Mouse (Mus musculus): Measurements from ENCODE around the gene Phc3. TPM values are rescaled to one million over a fixed set of nuclear protein-coding genes. Genes with fewer than 3 reads are reported as not detected.

Phc3 gene
- 25.9 and 30.1 TPM in 2 replicates for polyA plus RNA-seq (2012; rRNA removed)

DNA sequence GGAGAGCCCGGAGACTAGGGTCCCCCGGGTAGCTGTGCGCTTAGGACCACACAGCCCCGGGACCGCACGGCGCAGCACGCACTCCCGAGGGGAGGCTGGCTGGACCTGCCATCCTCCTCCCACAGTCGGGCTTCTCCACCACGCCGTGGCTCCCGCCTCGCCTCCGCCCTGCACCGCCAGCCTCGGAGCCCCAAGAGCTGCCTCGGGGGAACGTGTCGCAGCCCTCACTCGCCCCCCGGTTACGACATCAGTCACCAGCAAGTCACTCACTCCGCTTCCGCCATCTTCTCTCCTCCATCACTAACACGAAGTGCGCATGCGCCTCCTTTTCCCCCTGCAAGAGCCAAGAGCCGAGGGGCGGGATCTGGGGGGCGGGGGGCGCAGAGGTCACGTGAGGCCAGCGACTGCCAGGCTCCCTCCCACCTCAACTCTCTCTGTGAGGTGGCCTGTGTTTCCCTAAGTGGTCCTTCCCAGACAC lies at the start of gene Phc3:
Gene Phc3, minus strand, starts transcription at position 312 of the 478 bp plus-strand sequence.
- peak; percentile 90 to 93 for DNase-seq
- TF ChIP-seq POLR2A (IDR thresholded peaks at IDR 0.05; ENCODE audit: borderline replicate concordance, insufficient read depth, low read length) (peak; percentile 93), CTCF (IDR thresholded peaks at IDR 0.05; ENCODE audit: borderline replicate concordance, insufficient read depth, low read depth, low read length) (no peak)
- no peaks in the 10 kb centered on the region for H3K27me3 ChIP-seq (ENCODE audit: control insufficient read depth, insufficient read depth, low read length)
- peak within 1 kb of the TSS; percentile 89 for H3K27ac ChIP-seq (ENCODE audit: insufficient read depth, low read length)
- peaks cover 3% of the 10 kb centered on the region; the same call in 1 of the 2 replicates for H3K4me1 ChIP-seq (ENCODE audit: control insufficient read depth, insufficient read depth, low read length)
- WGBS: 1% methylated on average over 34 of the region's 34 CpGs
- H3K4me3 ChIP-seq (replicated peaks; ENCODE audit: insufficient read depth, low read depth, low read length): peak within 1 kb of the TSS; percentile 97

- 79% methylated on average over 4 of the region's 4 CpGs for WGBS
- Histone ChIP-seq H3K4me3 (replicated peaks; ENCODE audit: insufficient read depth, low read depth, low read length) (no peak overlapping the region), H3K4me1 (ENCODE audit: control insufficient read depth, insufficient read depth, low read length) (peaks cover 10% of the 10 kb centered on the region), H3K27ac (ENCODE audit: insufficient read depth, low read length) (no peak overlapping the region), H3K27me3 (ENCODE audit: control insufficient read depth, insufficient read depth, low read length) (no peaks in the 10 kb centered on the region)
- DNase-seq: no peak
- no peak for TF ChIP-seq CTCF (IDR thresholded peaks at IDR 0.05; ENCODE audit: borderline replicate concordance, insufficient read depth, low read depth, low read length)
- no peak for TF ChIP-seq POLR2A (IDR thresholded peaks at IDR 0.05; ENCODE audit: borderline replicate concordance, insufficient read depth, low read length)
Observed at GRCm38 (mm10) chr3:31017652-31018051, 48.4 kb upstream of the Phc3 start.

DNA sequence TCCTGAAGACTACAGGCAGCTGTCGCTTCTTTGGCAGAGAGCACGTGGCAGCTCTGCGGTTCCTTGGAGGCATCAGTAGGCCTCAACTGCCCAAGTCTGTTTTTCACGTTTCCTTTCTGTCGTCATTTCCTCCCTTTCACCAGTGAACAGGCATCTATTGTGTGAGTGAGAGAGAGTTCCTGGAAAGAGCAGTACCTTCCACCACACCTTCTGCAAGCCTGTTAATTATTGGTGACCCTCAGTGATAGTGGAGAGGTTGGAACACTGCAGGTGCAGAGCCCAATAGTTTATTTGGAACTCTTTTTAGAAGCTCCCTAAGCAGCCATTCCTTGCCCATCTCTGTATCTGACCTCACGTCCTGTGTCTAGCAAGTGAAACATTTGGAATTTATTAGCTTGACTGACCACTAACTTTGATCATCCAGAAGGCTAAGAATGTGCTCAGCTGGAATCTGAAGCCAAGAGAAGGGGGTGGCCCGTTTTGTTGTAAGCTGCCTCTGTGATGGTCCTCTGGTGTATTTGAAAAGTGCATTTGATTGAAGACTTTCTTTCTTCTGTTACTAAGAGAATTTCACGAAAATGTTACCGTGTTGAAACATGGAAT lies 47.5 kb upstream of the Phc3 start:
- H3K27me3 ChIP-seq (ENCODE audit: control insufficient read depth, insufficient read depth, low read length): no peaks in the 10 kb centered on the region
- no peak overlapping the region for H3K4me3 ChIP-seq (replicated peaks; ENCODE audit: insufficient read depth, low read depth, low read length)
- no peak for DNase-seq
- WGBS: 29% methylated on average over 9 of the region's 9 CpGs
- TF ChIP-seq CTCF (IDR thresholded peaks at IDR 0.05; ENCODE audit: borderline replicate concordance, insufficient read depth, low read depth, low read length) (no peak), POLR2A (IDR thresholded peaks at IDR 0.05; ENCODE audit: borderline replicate concordance, insufficient read depth, low read length) (no peak)
- peaks cover 10% of the 10 kb centered on the region for H3K4me1 ChIP-seq (ENCODE audit: control insufficient read depth, insufficient read depth, low read length)
- H3K27ac ChIP-seq (ENCODE audit: insufficient read depth, low read length): no peak overlapping the region

GRCm38 (mm10) chr3:31015682-31016443 lies 46.6 kb upstream of the Phc3 start:
- Histone ChIP-seq H3K4me1 (ENCODE audit: control insufficient read depth, insufficient read depth, low read length) (peaks cover 10% of the 10 kb centered on the region), H3K27ac (ENCODE audit: insufficient read depth, low read length) (no peak overlapping the region; the same call in 1 of the 2 replicates), H3K4me3 (replicated peaks; ENCODE audit: insufficient read depth, low read depth, low read length) (no peak overlapping the region), H3K27me3 (ENCODE audit: control insufficient read depth, insufficient read depth, low read length) (no peaks in the 10 kb centered on the region)
- TF ChIP-seq POLR2A (IDR thresholded peaks at IDR 0.05; ENCODE audit: borderline replicate concordance, insufficient read depth, low read length): no peak
- TF ChIP-seq CTCF (IDR thresholded peaks at IDR 0.05; ENCODE audit: borderline replicate concordance, insufficient read depth, low read depth, low read length): no peak
- DNase-seq: peak in 1 of 2 experiments; percentile 24
- WGBS: 44% methylated on average over 10 of the region's 10 CpGs

DNA sequence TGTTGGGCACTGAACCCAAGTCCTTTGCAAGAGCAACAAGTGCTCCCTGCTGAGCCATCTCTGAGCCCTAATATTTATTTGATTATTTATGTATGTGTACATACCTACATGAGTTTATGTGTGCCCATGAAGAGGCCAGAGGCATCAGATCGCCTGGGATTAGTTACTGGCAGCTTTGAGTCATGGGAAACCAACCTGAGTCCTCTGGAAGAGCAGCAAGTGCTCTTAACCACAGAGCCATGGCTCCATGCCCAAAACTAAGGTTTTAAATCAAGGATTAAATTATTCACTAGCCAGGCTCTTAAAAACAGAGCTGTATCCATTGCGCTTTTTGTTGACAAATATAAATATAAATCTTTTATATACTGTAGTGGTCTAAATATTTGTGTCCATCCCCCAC lies 45.2 kb upstream of the Phc3 start:
- 88% methylated on average over 2 of the region's 2 CpGs for WGBS
- no peak for TF ChIP-seq POLR2A (IDR thresholded peaks at IDR 0.05; ENCODE audit: borderline replicate concordance, insufficient read depth, low read length)
- TF ChIP-seq CTCF (IDR thresholded peaks at IDR 0.05; ENCODE audit: borderline replicate concordance, insufficient read depth, low read depth, low read length): no peak

GRCm38 (mm10) chr3:31004320-31005209 lies 35.4 kb upstream of the Phc3 start:
- no peak for DNase-seq
- peaks cover 7% of the 10 kb centered on the region; the same call in 1 of the 2 replicates for H3K4me1 ChIP-seq (ENCODE audit: control insufficient read depth, insufficient read depth, low read length)
- no peak for TF ChIP-seq CTCF (IDR thresholded peaks at IDR 0.05; ENCODE audit: borderline replicate concordance, insufficient read depth, low read depth, low read length)
- TF ChIP-seq POLR2A (IDR thresholded peaks at IDR 0.05; ENCODE audit: borderline replicate concordance, insufficient read depth, low read length): no peak
- WGBS: 72% methylated on average over 6 of the region's 6 CpGs
- no peak overlapping the region for H3K27ac ChIP-seq (ENCODE audit: insufficient read depth, low read length)
- H3K27me3 ChIP-seq (ENCODE audit: control insufficient read depth, insufficient read depth, low read length): no peaks in the 10 kb centered on the region
- no peak overlapping the region for H3K4me3 ChIP-seq (replicated peaks; ENCODE audit: insufficient read depth, low read depth, low read length)

More for the DNA sequence above, 45.2 kb upstream of the Phc3 start:
- peaks cover 10% of the 10 kb centered on the region for H3K4me1 ChIP-seq (ENCODE audit: control insufficient read depth, insufficient read depth, low read length)
- no peak overlapping the region for H3K4me3 ChIP-seq (replicated peaks; ENCODE audit: insufficient read depth, low read depth, low read length)
- H3K27ac ChIP-seq (ENCODE audit: insufficient read depth, low read length): no peak overlapping the region
- no peak for DNase-seq
- H3K27me3 ChIP-seq (ENCODE audit: control insufficient read depth, insufficient read depth, low read length): no peaks in the 10 kb centered on the region

GRCm38 (mm10) chr3:31001048-31001676 lies 31.9 kb upstream of the Phc3 start:
- TF ChIP-seq POLR2A (IDR thresholded peaks at IDR 0.05; ENCODE audit: borderline replicate concordance, insufficient read depth, low read length) (no peak), CTCF (IDR thresholded peaks at IDR 0.05; ENCODE audit: borderline replicate concordance, insufficient read depth, low read depth, low read length) (no peak)
- peaks cover 7% of the 10 kb centered on the region; the same call in 1 of the 2 replicates for H3K4me1 ChIP-seq (ENCODE audit: control insufficient read depth, insufficient read depth, low read length)
- H3K27me3 ChIP-seq (ENCODE audit: control insufficient read depth, insufficient read depth, low read length): no peaks in the 10 kb centered on the region
- DNase-seq: no peak
- no peak overlapping the region for H3K27ac ChIP-seq (ENCODE audit: insufficient read depth, low read length)
- no peak overlapping the region for H3K4me3 ChIP-seq (replicated peaks; ENCODE audit: insufficient read depth, low read depth, low read length)
- WGBS: 56% methylated on average over 3 of the region's 3 CpGs
